Mouse (Mus musculus) thymus, adult 2 months (tissue): Measurements from ENCODE around the gene Gan.

Source experiments
- CTCF ChIP-seq: fragments of 200-500 bp; IDR thresholded peaks from 2 replicates; pipeline ENCODE4 v1.5.1; 2012; ENCODE audit warnings: mild to moderate bottlenecking, control low read depth, low read length, moderate library complexity, borderline replicate concordance; ENCODE audit not compliant: control insufficient read depth, poor library complexity, insufficient read depth; ENCODE audit errors: extremely low read depth
- POLR2A ChIP-seq: fragments of 200-500 bp; IDR thresholded peaks from 2 replicates; pipeline ENCODE4 v1.6.1; 2012; ENCODE audit warnings: mild to moderate bottlenecking, low read length, control low read depth, moderate library complexity; ENCODE audit not compliant: control insufficient read depth, poor library complexity, insufficient read depth; ENCODE audit errors: extremely low read depth

DNA sequence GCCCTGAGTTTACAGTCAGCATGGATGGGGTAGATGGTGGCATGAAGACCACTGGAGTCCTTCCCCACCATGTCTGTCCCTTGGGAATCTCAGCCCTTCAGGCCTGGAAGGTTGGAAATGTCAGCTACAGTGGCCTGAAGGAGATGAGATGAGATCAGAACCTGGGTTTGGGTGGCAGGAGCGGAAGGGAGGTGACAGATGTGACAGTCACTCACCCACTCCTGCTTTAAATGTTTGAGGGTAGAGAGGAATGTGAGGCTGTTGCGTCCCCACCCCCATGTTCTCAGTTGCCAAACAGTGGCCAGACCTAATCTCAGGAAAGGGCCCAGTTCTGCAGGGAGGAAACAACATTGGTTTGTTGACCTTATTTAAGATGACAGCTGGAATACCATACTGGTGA, 21.2 kb upstream of the Gan start:
- no peak for TF ChIP-seq CTCF
- TF ChIP-seq POLR2A = no peak
